Mouse (Mus musculus) E14TG2a.4 (cell line): ENCODE data around the gene Kcnh1.

Experiments
- H3K27me3 ChIP-seq: 2 replicates; pipeline ENCODE4 v1.6.1; 2014; ENCODE audit warnings: low read length, control low read depth; ENCODE audit not compliant: insufficient read depth
- H3K36me3 ChIP-seq: 2 replicates; pipeline ENCODE4 v1.6.1; 2014; ENCODE audit warnings: low read length, control low read depth; ENCODE audit not compliant: insufficient read depth
- H3K4me1 ChIP-seq: replicated peaks from 2 replicates; pipeline ENCODE4 v1.6.1; 2014; ENCODE audit warnings: low read depth, low read length, control low read depth
- H3K4me3 ChIP-seq: replicated peaks from 2 replicates; pipeline ENCODE4 v1.5.1; 2014; ENCODE audit warnings: mild to moderate bottlenecking, low read length
- H3K9me3 ChIP-seq: 2 replicates; pipeline ENCODE4 v1.6.1; 2014; ENCODE audit warnings: low read length, control low read depth
- CTCF ChIP-seq: conservative IDR thresholded peaks from 2 replicates; pipeline ENCODE4 v1.5.1; 2014; ENCODE audit warnings: low read length
- NANOG ChIP-seq: IDR thresholded peaks from 2 replicates; pipeline ENCODE4 v1.6.1; 2014; ENCODE audit warnings: borderline replicate concordance, low read length, mixed read lengths
- POU5F1 ChIP-seq: IDR thresholded peaks from 2 replicates; pipeline ENCODE4 v1.6.1; 2014; ENCODE audit warnings: low read length, borderline replicate concordance

The Kcnh1 gene

DNA sequence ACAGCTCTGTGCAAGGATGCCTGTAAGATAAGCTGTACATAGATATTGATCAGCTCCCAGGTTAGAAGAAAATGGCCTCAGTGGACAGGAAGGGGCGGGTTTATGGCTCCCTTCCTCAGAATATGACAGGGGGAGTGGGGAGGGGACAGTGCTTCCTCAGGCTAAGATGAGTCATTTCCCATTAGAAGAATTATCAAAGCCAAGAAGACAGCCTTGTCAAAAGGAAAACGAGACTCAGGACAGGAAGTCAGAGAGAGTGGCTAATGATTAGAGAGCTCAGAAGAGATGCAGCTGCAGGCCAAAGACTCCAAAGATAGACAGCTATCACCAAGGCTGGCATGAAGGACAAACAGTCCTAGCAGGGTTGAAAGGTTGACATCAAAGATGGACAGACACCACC, 341.6 kb downstream of the Kcnh1 start:
- Histone ChIP-seq H3K27me3 (no peaks in the 10 kb centered on the region), H3K4me1 (no peaks in the 10 kb centered on the region), H3K36me3 (no peaks in the 10 kb centered on the region), H3K4me3 (no peak overlapping the region), H3K9me3 (no peaks in the 10 kb centered on the region)
- TF ChIP-seq CTCF: no peak
- TF ChIP-seq NANOG: no peak
- TF ChIP-seq POU5F1: no peak

DNA sequence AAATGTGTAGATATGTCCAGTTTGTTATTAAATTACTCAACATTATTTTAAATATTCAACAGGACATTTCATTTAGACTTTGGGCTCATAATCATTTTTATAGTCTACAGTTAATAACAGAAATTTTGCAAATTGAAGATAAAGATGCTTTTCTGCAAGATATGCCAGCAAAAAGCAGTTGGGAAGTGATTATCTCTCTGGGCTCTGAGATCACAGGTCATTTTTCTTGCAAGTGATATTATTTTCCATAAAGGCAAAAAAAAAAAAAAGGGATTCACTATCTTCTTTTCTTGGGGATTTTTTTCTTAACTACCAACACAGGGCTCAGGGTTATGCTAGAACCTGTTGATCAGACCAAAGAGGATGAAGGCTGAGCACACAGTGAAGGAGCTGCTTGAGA, 342.4 kb downstream of the Kcnh1 start:
- Histone ChIP-seq H3K9me3 (no peaks in the 10 kb centered on the region), H3K27me3 (no peaks in the 10 kb centered on the region), H3K4me3 (no peak overlapping the region), H3K4me1 (no peaks in the 10 kb centered on the region), H3K36me3 (no peaks in the 10 kb centered on the region)
- TF ChIP-seq NANOG: no peak
- TF ChIP-seq POU5F1: no peak
- no peak for TF ChIP-seq CTCF

DNA sequence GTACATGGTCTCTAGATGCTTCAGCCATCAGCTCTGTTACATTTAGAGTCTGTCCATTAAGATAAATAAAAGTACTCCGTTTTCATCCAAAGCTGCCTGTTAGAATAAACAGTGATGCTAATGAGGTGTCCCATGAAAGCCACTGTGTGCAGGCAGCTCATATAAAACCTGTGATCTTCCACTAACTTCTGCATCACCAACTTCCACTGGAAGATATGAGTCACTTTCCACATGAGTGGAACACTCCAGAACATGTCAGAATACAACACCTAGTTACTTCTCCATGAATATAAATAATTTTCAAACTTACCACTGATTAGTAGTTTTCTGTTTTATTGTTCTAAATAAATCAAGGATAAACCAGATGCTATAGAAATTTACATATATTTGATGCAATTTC, 345.9 kb downstream of the Kcnh1 start:
- Histone ChIP-seq H3K27me3 (no peaks in the 10 kb centered on the region), H3K9me3 (no peaks in the 10 kb centered on the region), H3K4me3 (no peak overlapping the region), H3K36me3 (no peaks in the 10 kb centered on the region), H3K4me1 (peaks cover 1% of the 10 kb centered on the region)
- no peak for TF ChIP-seq POU5F1
- no peak for TF ChIP-seq NANOG
- no peak for TF ChIP-seq CTCF

DNA sequence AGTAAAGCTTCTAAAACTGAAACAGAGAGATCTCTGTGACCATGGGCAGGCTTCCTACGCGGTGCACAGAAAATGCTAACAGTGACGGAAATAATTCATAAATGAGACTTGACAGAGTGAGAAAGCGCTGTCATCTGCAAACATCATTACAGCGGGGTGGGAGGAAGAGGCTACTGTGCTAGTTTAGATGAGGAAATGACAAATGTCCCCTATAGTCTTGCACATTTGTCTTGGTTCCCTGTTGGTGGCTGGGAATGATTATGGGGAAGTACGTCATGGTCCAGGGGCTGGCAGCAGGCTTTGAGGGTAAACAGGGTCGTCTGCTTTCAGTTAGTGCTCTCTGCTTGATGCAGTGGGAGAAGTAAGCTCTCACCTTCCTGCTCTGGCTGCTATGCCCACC, 346.6 kb downstream of the Kcnh1 start:
- Histone ChIP-seq H3K4me1 (peaks cover 8% of the 10 kb centered on the region), H3K4me3 (no peak overlapping the region), H3K27me3 (no peaks in the 10 kb centered on the region), H3K9me3 (no peaks in the 10 kb centered on the region), H3K36me3 (no peaks in the 10 kb centered on the region)
- TF ChIP-seq NANOG (no peak), POU5F1 (no peak), CTCF (no peak)

DNA sequence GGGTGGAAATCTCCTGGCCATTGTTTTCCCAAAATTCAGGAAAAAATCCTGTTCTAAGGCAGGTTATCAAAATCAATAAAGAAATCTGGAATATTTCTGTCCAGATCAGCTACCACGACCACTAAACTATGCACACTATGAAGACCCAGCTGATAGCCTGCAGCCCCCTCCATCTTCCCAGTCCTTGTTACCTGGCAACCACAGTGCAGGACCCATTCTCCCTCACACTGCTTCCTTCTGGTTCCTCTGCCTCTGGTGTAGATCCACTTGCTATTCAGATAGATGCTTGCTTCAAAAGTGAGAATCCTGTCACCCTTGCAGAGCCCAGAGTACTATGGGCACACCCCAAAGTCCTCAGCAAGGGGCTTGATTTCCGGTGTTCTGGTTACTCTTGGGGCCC, 351.5 kb downstream of the Kcnh1 start:
- Histone ChIP-seq H3K9me3 (no peaks in the 10 kb centered on the region), H3K36me3 (no peaks in the 10 kb centered on the region), H3K4me1 (peaks cover 14% of the 10 kb centered on the region), H3K4me3 (no peak overlapping the region), H3K27me3 (no peaks in the 10 kb centered on the region)
- no peak for TF ChIP-seq POU5F1
- TF ChIP-seq NANOG: no peak
- no peak for TF ChIP-seq CTCF

DNA sequence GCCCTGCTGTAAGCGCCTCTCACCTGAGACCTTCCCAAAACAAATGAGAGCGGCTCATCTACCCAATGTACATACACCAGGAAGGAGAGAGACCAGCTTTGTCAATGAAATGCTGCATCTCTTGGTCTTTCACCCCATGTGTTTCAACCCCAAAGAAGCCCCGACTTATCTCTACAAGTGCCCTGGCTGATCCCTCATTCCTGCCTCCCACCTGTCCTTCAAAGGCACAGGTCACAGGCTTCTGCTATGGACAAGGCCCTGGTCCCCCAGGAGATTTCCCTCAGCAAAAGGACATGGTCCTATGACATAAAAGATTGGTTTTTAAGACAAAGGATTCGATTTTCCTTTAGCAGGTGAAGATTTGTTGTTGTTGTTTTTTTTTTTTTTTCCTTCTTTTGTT, 353.1 kb downstream of the Kcnh1 start:
- Histone ChIP-seq H3K4me3 (no peak overlapping the region), H3K9me3 (no peaks in the 10 kb centered on the region), H3K4me1 (peaks cover 14% of the 10 kb centered on the region), H3K27me3 (no peaks in the 10 kb centered on the region), H3K36me3 (no peaks in the 10 kb centered on the region)
- TF ChIP-seq POU5F1 (no peak), NANOG (no peak), CTCF (no peak)

DNA sequence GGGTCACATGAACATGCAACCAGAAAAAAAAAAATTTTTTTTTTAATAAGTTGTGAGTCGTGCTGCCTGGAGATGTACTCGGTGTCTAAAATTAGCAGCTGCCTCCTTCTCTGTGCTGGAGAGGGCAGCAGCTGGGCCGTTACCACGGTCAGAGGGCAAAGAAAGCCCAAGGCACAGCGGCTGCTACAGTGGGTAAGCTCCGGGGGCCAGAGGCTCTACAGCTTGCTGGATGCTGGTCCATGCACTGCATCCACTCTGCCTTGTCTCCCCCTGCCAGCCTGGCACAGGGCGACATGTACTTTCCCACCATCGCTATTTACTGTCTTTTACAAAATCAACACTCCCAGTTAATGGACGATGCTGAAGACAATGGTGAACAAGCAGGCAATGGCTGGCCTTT, 353.5 kb downstream of the Kcnh1 start:
- Histone ChIP-seq H3K4me3 (no peak overlapping the region), H3K4me1 (peaks cover 14% of the 10 kb centered on the region), H3K9me3 (no peaks in the 10 kb centered on the region), H3K36me3 (no peaks in the 10 kb centered on the region), H3K27me3 (no peaks in the 10 kb centered on the region)
- TF ChIP-seq CTCF: no peak
- TF ChIP-seq NANOG: no peak
- no peak for TF ChIP-seq POU5F1

DNA sequence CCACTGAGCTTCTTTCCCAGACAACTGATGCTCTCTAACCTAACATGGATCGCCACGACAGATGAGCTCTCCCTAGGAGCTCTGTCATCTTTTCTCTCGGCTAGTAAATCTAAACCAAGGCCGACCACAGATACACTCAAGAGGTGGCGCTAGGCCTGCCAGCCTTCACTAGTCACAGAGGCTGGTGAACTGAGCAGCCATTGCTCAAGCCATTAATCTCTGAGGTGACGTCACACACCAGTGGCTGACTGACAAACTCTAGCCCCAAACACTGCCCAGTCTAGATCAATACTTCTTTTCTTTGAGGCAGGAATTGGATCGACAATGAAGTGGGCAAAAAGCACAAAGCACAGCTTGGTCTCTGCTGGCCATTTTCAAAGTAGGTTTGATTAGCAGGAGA, 354.3 kb downstream of the Kcnh1 start:
- peaks cover 14% of the 10 kb centered on the region for H3K4me1 ChIP-seq
- no peak overlapping the region for H3K4me3 ChIP-seq
- TF ChIP-seq NANOG (no peak), POU5F1 (no peak), CTCF (no peak)
- H3K9me3 ChIP-seq: no peaks in the 10 kb centered on the region
- no peaks in the 10 kb centered on the region for H3K27me3 ChIP-seq
- no peaks in the 10 kb centered on the region for H3K36me3 ChIP-seq

DNA sequence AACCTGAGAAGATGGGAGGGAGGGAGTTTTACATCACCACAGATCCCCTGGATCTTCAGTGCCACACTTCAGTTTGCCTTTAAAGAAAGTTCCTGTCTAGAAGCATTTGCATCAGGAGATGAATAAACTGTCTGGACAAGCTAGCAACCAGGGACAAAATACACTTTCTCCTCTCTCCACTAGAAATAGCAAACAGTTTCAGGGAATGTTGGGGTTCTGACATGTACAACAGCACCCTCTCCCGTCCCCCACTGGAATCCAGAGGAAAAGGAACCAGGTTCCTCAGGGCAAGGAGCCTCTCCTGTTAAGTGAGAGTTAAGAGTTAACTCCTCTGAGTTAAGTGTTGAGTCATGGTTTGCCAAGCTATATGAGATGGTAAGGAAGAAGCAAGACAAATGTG, 356.3 kb downstream of the Kcnh1 start:
- Histone ChIP-seq H3K4me3 (no peak overlapping the region), H3K27me3 (no peaks in the 10 kb centered on the region), H3K36me3 (no peaks in the 10 kb centered on the region), H3K4me1 (peaks cover 10% of the 10 kb centered on the region; the same call in 1 of the 2 replicates), H3K9me3 (no peaks in the 10 kb centered on the region)
- TF ChIP-seq NANOG: no peak
- no peak for TF ChIP-seq CTCF
- TF ChIP-seq POU5F1: no peak

DNA sequence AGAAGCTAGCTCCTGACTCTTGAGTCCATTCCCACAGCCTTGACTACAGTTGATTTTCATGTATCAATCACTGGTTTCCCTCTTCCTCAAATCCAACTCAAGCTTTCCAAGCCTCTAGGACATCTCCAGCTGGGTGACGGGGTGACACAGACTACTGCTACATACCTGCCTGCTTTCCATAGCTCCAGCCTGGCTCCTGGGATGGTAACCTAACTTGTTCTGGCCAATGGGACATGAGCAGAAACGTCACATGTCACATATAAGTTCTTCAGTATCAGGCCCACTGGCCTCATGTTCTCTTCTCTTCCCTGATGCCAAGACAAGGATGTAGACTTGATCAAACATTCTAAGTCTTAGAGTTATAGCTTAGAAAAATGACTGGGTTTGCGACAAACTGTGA, 360.0 kb downstream of the Kcnh1 start:
- Histone ChIP-seq H3K4me3 (no peak overlapping the region), H3K4me1 (no peaks in the 10 kb centered on the region), H3K9me3 (no peaks in the 10 kb centered on the region), H3K36me3 (no peaks in the 10 kb centered on the region), H3K27me3 (no peaks in the 10 kb centered on the region)
- no peak for TF ChIP-seq NANOG
- no peak for TF ChIP-seq POU5F1
- TF ChIP-seq CTCF: no peak
